Mouse (Mus musculus) CD4-positive, CD25-positive, alpha-beta regulatory T cell, adult 4 months (primary cell): ENCODE measurements around the gene Trappc3. TPM values are rescaled to one million over a fixed set of nuclear protein-coding genes. Genes with fewer than 3 reads are reported as not detected.
"Not testable (repeated sequence)": the region's sequence is repeated elsewhere in the genome, so short reads cannot be mapped to it uniquely, and the experiment has no call there.

ENCODE experiments used
- ATAC-seq: one replicate; pipeline ENCODE4 v1.8.0; 2017
- polyA plus RNA-seq, 2 experiments: library from polyadenylated mRNA; unstranded; fragments of 100-300 nt; shearing (Covaris generic); gene quantifications; one replicate each; pipeline ENCODE4 v1.2.1; 2017

Trappc3 gene
- 100 to 1,000 TPM in 1 of 2 experiments, 10 to 100 TPM in 1; 64.4 to 121 TPM for polyA plus RNA-seq

GRCm38 (mm10) chr4:126262119-126262807, at the start of gene Trappc3:
Gene Trappc3, plus strand, starts transcription at chr4:126262325.
- ATAC-seq: peak; percentile 87

- no peak for ATAC-seq
These were observed 44.4 kb upstream of the Trappc3 start for GRCm38 (mm10) chr4:126217771-126218170.

- not testable (repeated sequence) for ATAC-seq
These were observed 42.6 kb upstream of the Trappc3 start for GRCm38 (mm10) chr4:126219540-126219939.

DNA sequence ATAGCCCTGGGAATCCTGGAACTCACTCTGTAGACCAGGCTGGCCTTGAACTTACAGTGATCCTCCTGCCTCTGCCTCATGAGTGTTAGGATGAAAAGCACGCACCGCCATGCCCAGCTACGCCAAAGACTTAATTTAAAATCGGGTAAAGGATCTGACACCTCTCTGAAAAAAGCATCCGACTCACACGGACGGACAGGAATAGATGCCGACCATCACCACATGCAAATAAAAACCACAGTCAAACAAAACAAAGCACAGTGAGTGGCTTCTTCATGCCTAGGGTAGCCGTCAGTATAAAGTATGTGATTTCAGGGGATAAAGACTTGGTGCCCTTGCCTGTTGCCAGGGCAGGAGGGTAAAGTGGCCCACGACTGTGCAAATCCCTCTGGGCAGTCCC, 42.1 kb upstream of the Trappc3 start:
- no peak for ATAC-seq

DNA sequence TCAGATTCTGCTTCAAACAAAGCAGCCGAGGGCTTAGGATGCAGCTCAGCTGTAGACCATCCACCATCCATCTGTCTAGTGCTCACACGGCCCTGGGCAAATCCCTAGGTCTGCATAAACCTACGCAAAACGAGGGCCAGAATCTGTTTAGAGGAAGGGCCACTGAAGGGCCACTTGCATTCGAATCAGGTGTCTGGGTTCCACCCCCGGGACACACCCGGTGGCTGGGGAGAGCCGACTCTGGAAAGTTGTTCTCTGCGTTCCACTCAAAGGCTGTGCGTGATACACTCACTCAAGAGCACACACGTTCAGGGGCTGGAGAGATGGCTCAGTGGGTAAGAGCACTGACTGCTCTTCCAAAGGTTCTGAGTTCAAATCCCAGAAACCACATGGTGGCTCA, 39.5 kb upstream of the Trappc3 start:
- no peak for ATAC-seq

DNA sequence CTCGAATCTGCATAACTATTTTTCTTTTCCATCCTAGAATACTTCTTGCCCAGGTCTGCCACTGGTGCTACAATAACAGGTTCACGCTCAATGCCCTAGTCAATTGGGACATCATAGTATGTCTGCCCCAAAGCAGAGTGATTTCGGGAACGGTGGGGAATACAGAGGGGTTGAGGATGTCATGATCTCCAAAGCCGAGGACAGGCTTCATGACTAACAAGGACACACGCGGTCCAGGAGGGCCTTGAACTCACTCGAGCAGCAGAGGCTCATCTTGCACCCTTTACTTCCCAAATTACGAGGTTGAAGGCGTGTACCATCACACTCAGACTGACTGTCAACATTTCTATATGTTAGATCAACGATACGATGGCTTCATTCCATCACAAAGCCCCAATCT, 35.5 kb upstream of the Trappc3 start:
- ATAC-seq: peak; percentile 19

GRCm38 (mm10) chr4:126227077-126227761, 34.9 kb upstream of the Trappc3 start:
- ATAC-seq: peak; percentile 95

DNA sequence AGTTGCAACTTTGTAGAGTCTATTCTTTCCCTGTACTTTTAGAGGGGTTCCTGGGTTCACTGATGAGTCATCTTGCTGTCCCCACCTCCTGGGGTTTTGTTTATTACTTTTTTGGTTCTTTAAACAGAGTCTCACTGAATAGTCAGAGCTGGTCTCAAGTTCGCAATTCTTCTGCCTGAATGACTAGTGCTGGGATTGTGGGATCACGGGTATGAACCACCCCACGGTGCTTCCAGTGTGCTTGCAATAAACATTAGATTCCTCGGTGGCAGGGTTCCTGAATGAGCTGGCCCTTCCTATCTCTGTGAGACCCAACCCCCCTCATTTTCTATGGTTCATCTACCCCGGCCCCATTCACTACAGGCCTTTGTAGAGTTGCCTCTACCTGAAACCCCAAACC, 34.0 kb upstream of the Trappc3 start:
- ATAC-seq: no peak

DNA sequence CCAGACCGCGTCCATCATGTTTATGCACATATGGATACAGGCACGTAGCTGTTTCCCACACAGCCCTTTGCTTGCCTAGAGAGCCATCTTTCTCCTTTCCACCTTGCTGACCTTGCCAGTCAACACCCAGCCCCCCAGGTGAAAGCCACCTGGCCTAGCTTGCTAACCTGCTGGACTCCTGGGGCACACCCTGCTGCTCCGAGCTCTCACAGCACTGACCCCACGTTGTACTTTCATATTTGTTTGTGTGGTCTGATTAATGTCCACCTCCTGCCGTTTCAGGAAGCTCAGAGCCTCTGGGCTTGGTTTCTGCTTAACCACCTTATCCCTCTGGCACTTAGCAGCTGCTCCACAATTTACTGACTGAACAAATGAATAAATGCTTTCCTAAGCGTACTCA, 32.2 kb upstream of the Trappc3 start:
- ATAC-seq: no peak

GRCm38 (mm10) chr4:126233676-126234308, 28.3 kb upstream of the Trappc3 start:
- ATAC-seq: no peak

- ATAC-seq: no peak
These were observed 27.5 kb upstream of the Trappc3 start for GRCm38 (mm10) chr4:126234496-126235175.

- no peak for ATAC-seq
These were observed 26.9 kb upstream of the Trappc3 start for GRCm38 (mm10) chr4:126235191-126235590.

GRCm38 (mm10) chr4:126236467-126237280, 25.5 kb upstream of the Trappc3 start:
- no peak for ATAC-seq

DNA sequence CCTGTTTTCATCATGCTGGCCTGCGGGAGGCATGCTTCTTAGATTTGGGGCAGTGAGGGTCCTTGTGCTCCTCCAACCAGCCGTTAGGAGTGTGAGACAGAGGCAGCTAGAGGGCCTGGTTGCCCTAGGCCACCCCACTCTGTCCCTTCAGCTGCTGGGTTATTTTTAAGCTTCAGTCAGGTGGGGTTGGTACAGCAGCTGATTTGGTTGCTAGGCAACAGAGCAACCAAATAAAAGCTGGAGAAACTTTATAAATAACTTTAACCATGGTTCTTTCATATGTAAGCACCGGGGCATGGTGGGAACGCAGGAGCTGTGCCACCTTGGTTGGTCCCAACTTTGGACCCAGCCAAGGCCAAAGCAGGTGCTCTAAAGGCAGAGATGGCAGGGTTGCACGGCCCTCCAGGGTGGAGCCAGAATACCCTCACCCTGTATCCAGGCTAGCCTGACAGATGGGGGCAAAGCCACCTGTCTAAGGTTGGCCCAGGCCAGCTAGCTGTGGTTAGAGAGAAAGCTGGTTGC, 24.3 kb upstream of the Trappc3 start:
- no peak for ATAC-seq

GRCm38 (mm10) chr4:126239862-126240475, 22.2 kb upstream of the Trappc3 start:
- no peak for ATAC-seq

GRCm38 (mm10) chr4:126241956-126242355, 20.2 kb upstream of the Trappc3 start:
- ATAC-seq: no peak

- ATAC-seq: no peak
These were observed 19.6 kb upstream of the Trappc3 start for GRCm38 (mm10) chr4:126242510-126242909.

DNA sequence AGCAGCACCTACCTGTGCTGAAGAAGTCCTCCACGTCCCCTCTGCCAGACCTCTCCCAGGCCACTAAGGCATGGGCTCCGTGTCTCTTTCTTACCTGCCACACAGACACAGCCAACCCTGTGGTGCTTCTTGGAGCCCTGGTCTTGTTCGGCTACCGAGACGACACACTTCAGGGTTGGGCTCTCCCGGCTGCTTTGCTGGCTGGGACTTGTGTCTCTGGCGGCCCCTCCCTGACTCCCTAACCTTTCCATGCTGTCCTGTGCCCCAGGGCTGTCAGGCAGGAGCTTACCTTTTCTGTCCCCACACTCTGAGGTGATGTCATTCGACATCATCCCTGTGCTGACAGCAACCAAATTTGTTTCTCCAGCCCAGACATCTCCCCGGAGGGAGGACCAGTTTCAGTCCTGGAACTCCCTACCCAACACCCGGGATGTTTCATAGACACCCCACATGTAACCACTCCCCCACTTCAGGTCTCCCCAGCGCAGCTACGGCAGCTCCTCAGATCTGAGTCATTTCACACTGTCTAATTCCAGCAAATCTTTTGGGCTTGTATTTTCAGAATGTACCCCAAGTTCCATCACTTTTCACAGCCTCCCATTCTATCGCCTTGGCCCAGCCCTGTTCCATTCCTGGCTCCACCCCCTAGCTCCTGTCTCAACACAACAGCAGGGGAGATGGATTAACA, 15.8 kb upstream of the Trappc3 start:
- ATAC-seq: no peak

DNA sequence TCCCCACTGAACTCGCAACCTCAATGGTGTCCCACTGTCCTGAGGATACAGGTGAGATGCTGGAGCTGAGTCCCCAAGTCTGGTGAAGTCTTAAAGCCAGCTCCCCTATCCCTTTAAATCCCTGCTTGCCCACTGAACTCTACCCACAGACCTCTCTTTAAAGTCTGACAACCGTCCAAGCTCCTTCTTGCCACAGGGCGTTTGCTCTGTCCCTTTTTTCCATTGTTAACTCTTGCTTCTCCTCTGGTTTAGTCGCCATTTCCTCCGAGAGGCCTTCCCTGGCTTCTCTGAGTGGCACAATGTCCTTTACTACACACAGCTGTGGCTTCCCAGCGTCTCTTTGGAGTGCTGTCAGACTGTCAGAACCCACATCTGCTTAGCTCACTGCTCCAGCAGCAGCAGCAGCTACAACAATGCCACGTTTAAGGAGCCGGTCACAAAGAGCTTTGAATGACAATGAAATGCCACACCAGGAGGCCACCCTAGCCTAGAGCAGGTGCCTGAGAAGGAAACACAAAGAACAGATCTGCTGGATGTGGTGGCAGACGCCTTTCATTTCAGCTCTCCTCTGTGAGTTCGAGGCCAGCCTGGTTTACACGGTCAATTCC, 13.8 kb upstream of the Trappc3 start:
- no peak for ATAC-seq

GRCm38 (mm10) chr4:126250659-126251058, 11.5 kb upstream of the Trappc3 start:
- ATAC-seq: no peak
